Mouse (Mus musculus): ENCODE measurements at regions not wholly inside any gene's neighbourhood (a gene's known extent, or its start where the extent isn't known, plus 50 kb on each side); places are given as distances from the start of the nearest gene placed in this dataset.

DNA sequence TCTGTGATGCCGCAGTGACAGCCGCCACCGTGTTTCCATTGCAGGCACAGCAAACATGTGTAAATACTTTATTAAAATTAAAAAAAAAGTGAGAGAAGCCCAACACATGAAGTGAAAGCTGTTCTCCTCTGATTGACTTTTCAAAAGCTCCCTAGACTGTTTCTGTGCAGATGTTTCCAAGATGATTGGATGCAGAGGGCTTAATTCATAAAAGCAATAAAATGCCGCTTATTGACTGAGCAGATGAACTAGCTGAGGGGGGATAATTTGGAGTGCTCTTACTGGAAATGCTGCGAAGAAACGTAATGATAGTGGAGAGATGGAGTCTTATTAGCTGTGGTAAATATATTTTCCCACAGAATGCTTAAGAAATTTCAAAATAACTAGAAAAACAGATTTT is 170.4 kb downstream of the Rnf144a start:
- Histone ChIP-seq H3K27ac (ENCODE audit: low read depth, low read length) (no peak overlapping the region), H3K4me2 (no peak overlapping the region), H3K27me3 (replicated peaks; ENCODE audit: control insufficient read depth, insufficient read depth, low read length) (no peaks in the 10 kb centered on the region), H3K9ac (ENCODE audit: low read depth, low read length) (no peak overlapping the region), H3K4me1 (replicated peaks; ENCODE audit: control insufficient read depth, insufficient read depth, low read length) (no peaks in the 10 kb centered on the region), H3K4me3 (ENCODE audit: low read depth, low read length) (no peak overlapping the region), H3K36me3 (ENCODE audit: control insufficient read depth, insufficient read depth, low read length) (no peaks in the 10 kb centered on the region), H3K9me3 (ENCODE audit: control insufficient read depth, low read length) (no peaks in the 10 kb centered on the region)
- ATAC-seq (replicated peaks; ENCODE audit: low FRiP score) = no peak
- 87% methylated on average over 6 of the region's 6 CpGs for WGBS
- DNase-seq (ENCODE audit: low spot score) = no peak

DNA sequence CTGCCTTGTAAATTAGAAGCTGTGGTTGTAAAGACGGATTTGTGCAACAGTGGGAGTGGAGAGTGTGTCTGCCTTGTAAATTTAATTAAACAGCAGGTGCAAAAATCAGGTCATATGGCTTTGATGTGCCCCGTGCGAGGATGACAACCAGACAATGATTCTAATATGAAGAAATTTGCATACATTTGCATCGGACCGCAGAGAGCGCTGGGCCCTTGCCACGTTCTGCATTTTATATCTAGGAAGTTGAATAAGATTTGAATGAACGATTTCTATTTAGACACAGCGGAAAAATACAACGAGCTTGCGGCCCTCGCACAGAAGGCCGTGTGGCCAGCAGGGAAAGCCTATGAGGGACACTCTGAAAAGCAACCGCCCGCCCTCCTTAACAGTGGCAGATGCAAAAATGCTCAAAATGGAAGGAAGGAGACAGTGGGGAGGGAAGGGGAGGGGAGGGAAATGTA is 187.5 kb downstream of the Rnf144a start:
- no peaks in the 10 kb centered on the region for H3K27me3 ChIP-seq (replicated peaks; ENCODE audit: control insufficient read depth, insufficient read depth, low read length)
- WGBS = 88% methylated on average over 15 of the region's 15 CpGs

DNA sequence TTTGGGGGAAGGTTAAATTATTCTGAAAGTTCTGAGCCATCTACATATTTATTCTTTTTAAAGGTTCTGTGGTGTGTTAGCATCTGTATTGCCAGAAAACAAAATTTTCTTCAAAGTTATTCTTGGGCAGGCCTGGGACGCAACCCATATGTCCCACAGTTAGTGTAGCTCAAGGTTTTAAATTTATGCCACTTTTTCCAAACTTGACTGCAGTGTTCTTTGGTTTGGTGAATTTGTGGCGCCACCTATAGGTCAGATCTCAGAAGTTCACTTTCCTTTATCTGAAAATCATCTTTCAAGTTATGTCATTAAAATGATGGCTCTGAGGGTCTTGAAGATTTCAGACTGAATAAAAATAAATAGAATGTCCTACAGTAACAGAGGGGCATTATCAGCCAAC is 188.7 kb downstream of the Rnf144a start:
- H3K9me3 ChIP-seq (ENCODE audit: control insufficient read depth, low read length) = no peaks in the 10 kb centered on the region
- H3K9ac ChIP-seq (ENCODE audit: low read depth, low read length) = no peak overlapping the region
- H3K27ac ChIP-seq (ENCODE audit: low read depth, low read length) = no peak overlapping the region
- H3K27me3 ChIP-seq (replicated peaks; ENCODE audit: control insufficient read depth, insufficient read depth, low read length) = no peaks in the 10 kb centered on the region
- H3K4me3 ChIP-seq (ENCODE audit: low read depth, low read length) = no peak overlapping the region
- no peak for DNase-seq (ENCODE audit: low spot score)
- no peaks in the 10 kb centered on the region for H3K36me3 ChIP-seq (ENCODE audit: control insufficient read depth, insufficient read depth, low read length)
- no peak for ATAC-seq (replicated peaks; ENCODE audit: low FRiP score)
- no peak overlapping the region for H3K4me2 ChIP-seq
- H3K4me1 ChIP-seq (replicated peaks; ENCODE audit: control insufficient read depth, insufficient read depth, low read length) = no peaks in the 10 kb centered on the region
- 14% methylated on average over 2 of the region's 2 CpGs for WGBS

More for the DNA sequence above, 187.5 kb downstream of the Rnf144a start:
- ATAC-seq (replicated peaks; ENCODE audit: low FRiP score) (no peak), DNase-seq (ENCODE audit: low spot score) (no peak)
- no peaks in the 10 kb centered on the region for H3K36me3 ChIP-seq (ENCODE audit: control insufficient read depth, insufficient read depth, low read length)
- H3K4me1 ChIP-seq (replicated peaks; ENCODE audit: control insufficient read depth, insufficient read depth, low read length) = no peaks in the 10 kb centered on the region
- H3K9ac ChIP-seq (ENCODE audit: low read depth, low read length) = no peak overlapping the region
- no peak overlapping the region for H3K4me2 ChIP-seq
- no peaks in the 10 kb centered on the region for H3K9me3 ChIP-seq (ENCODE audit: control insufficient read depth, low read length)
- H3K27ac ChIP-seq (ENCODE audit: low read depth, low read length) = no peak overlapping the region
- H3K4me3 ChIP-seq (ENCODE audit: low read depth, low read length) = no peak overlapping the region

DNA sequence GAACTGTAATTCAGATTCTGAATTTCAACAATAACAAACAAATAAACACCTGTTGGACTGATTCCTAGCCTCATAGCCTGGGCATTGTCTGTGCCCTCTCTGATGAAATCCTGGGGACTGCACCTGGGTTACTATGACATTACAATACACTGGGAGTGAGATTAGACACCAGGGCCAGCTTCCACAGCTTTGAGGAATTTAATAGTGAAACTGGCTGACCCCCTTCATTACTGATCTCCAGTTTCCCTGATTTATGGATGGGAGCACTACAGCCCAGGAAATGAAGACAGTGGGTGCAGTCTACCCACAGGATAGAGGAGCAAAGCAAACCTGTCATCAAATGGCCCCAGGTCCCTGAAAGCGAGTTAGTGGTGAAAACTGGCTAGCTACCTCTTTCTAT is 202.6 kb downstream of the Rnf144a start:
- no peak overlapping the region for H3K4me3 ChIP-seq (ENCODE audit: low read depth, low read length)
- DNase-seq (ENCODE audit: low spot score) (no peak), ATAC-seq (replicated peaks; ENCODE audit: low FRiP score) (no peak)
- no peaks in the 10 kb centered on the region for H3K27me3 ChIP-seq (replicated peaks; ENCODE audit: control insufficient read depth, insufficient read depth, low read length)
- 60% methylated on average over 1 of the region's 1 CpGs for WGBS
- no peak overlapping the region for H3K4me2 ChIP-seq
- H3K9me3 ChIP-seq (ENCODE audit: control insufficient read depth, low read length) = no peaks in the 10 kb centered on the region
- no peak overlapping the region for H3K27ac ChIP-seq (ENCODE audit: low read depth, low read length)
- H3K9ac ChIP-seq (ENCODE audit: low read depth, low read length) = no peak overlapping the region
- H3K4me1 ChIP-seq (replicated peaks; ENCODE audit: control insufficient read depth, insufficient read depth, low read length) = no peaks in the 10 kb centered on the region
- H3K36me3 ChIP-seq (ENCODE audit: control insufficient read depth, insufficient read depth, low read length) = no peaks in the 10 kb centered on the region

DNA sequence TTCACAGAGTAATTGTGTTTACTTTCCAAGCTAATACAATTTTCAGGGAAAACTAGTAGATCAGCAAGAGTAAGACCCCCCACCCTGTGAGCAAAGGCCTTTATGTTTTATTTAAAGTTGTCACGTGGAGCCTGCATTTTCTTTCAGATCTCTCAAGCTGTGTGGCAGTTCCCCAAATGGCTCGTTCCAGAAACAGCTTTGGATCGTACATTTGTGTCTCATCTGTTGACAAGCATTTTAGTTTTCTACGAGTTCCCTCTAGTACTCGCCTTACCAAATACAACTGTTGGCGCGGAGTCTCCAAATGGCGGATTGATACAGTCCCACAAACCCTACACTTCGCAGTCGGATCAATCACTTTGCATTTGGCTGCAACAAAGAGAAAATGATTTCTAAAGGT is 203.6 kb downstream of the Rnf144a start:
- H3K4me1 ChIP-seq (replicated peaks; ENCODE audit: control insufficient read depth, insufficient read depth, low read length) = no peaks in the 10 kb centered on the region
- H3K4me2 ChIP-seq = no peak overlapping the region
- 75% methylated on average over 10 of the region's 10 CpGs for WGBS
- H3K27me3 ChIP-seq (replicated peaks; ENCODE audit: control insufficient read depth, insufficient read depth, low read length) = no peaks in the 10 kb centered on the region
- H3K27ac ChIP-seq (ENCODE audit: low read depth, low read length) = no peak overlapping the region
- no peaks in the 10 kb centered on the region for H3K36me3 ChIP-seq (ENCODE audit: control insufficient read depth, insufficient read depth, low read length)
- no peak for DNase-seq (ENCODE audit: low spot score)
- no peak overlapping the region for H3K9ac ChIP-seq (ENCODE audit: low read depth, low read length)
- ATAC-seq (replicated peaks; ENCODE audit: low FRiP score) = no peak
- H3K9me3 ChIP-seq (ENCODE audit: control insufficient read depth, low read length) = no peaks in the 10 kb centered on the region
- H3K4me3 ChIP-seq (ENCODE audit: low read depth, low read length) = no peak overlapping the region

DNA sequence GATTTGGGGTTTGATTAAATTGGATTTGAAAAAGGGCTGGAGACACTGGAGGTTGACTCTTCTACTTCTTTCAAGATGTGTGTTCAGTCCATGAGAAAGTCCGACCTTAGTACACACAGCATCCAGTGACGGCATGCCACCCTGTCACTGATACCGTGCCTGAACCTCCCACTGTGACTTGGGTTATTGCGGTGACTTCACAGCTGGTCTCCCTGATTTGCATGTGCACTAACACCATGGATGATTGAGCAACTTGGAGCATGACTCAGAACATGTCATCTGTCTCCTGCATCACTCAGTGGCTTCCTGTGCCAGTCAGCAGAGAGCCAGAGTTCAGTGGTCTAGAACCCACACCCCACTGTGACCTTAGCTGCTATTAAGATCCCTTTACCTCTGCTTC is 208.3 kb downstream of the Rnf144a start:
- H3K4me2 ChIP-seq = no peak overlapping the region
- H3K4me3 ChIP-seq (ENCODE audit: low read depth, low read length) = no peak overlapping the region
- DNase-seq (ENCODE audit: low spot score) (no peak), ATAC-seq (replicated peaks; ENCODE audit: low FRiP score) (no peak)
- no peak overlapping the region for H3K9ac ChIP-seq (ENCODE audit: low read depth, low read length)
- no peaks in the 10 kb centered on the region for H3K27me3 ChIP-seq (replicated peaks; ENCODE audit: control insufficient read depth, insufficient read depth, low read length)
- WGBS = 80% methylated on average over 4 of the region's 4 CpGs
- H3K4me1 ChIP-seq (replicated peaks; ENCODE audit: control insufficient read depth, insufficient read depth, low read length) = no peaks in the 10 kb centered on the region
- no peak overlapping the region for H3K27ac ChIP-seq (ENCODE audit: low read depth, low read length)
- H3K9me3 ChIP-seq (ENCODE audit: control insufficient read depth, low read length) = no peaks in the 10 kb centered on the region
- no peaks in the 10 kb centered on the region for H3K36me3 ChIP-seq (ENCODE audit: control insufficient read depth, insufficient read depth, low read length)

DNA sequence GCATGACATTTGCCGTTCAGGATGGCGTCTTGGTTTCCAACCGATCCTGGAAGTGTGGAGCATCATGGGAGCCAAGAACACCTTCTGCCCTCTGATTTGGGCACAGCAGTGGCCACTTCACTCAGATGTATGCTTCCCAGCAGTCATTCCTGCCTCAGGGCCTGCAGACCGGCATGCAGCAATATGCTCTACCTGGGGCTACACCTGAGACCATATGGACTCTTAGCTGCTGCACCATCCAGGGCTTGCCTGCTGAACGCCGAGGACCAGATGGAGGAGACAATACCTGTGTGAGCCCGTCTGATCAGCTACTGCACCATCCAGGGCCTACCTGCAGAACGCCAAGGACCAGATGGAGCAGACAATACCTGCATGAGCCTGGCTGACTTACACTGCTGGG is 209.0 kb downstream of the Rnf144a start:
- 79% methylated on average over 8 of the region's 8 CpGs for WGBS
- Histone ChIP-seq H3K27ac (ENCODE audit: low read depth, low read length) (no peak overlapping the region), H3K36me3 (ENCODE audit: control insufficient read depth, insufficient read depth, low read length) (no peaks in the 10 kb centered on the region), H3K27me3 (replicated peaks; ENCODE audit: control insufficient read depth, insufficient read depth, low read length) (no peaks in the 10 kb centered on the region), H3K4me3 (ENCODE audit: low read depth, low read length) (no peak overlapping the region), H3K9ac (ENCODE audit: low read depth, low read length) (no peak overlapping the region), H3K4me2 (no peak overlapping the region), H3K9me3 (ENCODE audit: control insufficient read depth, low read length) (no peaks in the 10 kb centered on the region), H3K4me1 (replicated peaks; ENCODE audit: control insufficient read depth, insufficient read depth, low read length) (no peaks in the 10 kb centered on the region)
- ATAC-seq (replicated peaks; ENCODE audit: low FRiP score) (no peak), DNase-seq (ENCODE audit: low spot score) (no peak)

DNA sequence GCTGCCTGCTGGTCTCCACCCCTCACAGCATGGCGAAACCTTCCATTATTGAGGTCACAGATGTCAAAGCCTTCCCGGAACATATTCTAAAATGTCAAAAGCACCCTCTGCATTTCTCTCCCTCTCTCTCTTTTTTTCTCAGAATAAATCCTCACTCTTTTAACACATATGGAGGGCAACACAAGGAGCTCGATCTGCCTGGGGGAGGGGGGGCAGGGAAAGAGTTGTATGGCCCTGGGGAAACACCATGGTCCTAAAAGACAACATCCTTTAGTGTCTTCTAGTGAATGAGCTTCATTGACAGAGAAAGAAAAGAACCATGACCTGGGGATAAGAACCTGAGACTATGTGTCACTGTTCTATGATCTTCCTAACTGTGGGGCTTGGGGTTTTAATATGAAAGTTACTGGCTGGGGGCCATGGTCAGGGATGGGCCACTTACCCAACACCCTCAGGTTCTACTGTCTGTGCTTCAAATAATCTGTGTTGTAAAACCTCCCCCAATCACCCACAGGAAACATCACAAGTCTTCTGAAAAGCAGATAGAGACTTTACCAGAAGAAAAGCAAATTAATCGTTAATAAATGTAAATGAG is 223.0 kb downstream of the Rnf144a start:
- Histone ChIP-seq H3K9me3 (ENCODE audit: control insufficient read depth, low read length) (no peaks in the 10 kb centered on the region), H3K36me3 (ENCODE audit: control insufficient read depth, insufficient read depth, low read length) (no peaks in the 10 kb centered on the region), H3K27me3 (replicated peaks; ENCODE audit: control insufficient read depth, insufficient read depth, low read length) (no peaks in the 10 kb centered on the region), H3K27ac (ENCODE audit: low read depth, low read length) (no peak overlapping the region), H3K4me1 (replicated peaks; ENCODE audit: control insufficient read depth, insufficient read depth, low read length) (no peaks in the 10 kb centered on the region), H3K4me2 (no peak overlapping the region), H3K4me3 (ENCODE audit: low read depth, low read length) (no peak overlapping the region), H3K9ac (ENCODE audit: low read depth, low read length) (no peak overlapping the region)
- 61% methylated on average over 4 of the region's 4 CpGs for WGBS
- DNase-seq (ENCODE audit: low spot score) (no peak), ATAC-seq (replicated peaks; ENCODE audit: low FRiP score) (no peak)

DNA sequence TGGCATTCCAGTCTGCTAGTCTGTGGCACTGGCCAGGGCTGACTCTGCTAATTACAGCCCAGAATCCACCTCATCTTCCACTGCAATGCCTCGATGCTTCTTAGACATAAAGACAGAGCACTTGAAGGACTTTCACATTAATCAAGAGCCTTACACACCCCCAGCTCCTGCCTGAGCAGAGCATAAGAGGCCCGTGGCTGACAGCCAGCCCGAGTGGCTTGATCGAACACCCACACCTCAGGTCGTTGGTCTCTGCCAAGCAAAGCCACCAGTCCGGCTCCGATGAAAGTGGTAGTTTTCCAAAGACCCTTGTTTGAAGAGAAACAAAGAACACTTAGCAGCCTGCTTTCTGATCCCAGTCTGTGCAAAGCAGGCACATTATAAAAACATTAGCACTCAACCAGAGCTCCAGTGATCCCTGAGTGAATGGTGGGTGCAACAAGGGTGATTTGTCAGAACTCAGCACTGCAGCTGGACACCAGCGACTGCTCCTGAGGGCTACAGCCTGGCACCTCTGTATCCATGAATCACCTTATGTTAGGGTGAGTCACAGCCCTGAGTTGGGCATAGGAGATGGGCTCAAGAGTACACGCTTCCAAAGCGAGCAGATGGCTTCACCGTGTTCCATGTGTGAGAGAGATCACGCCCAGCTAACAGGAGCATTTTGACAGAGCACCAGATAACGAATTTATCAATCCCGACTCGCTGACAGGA is 223.6 kb downstream of the Rnf144a start:
- H3K27me3 ChIP-seq (replicated peaks; ENCODE audit: control insufficient read depth, insufficient read depth, low read length) = no peaks in the 10 kb centered on the region
- H3K4me3 ChIP-seq (ENCODE audit: low read depth, low read length) = no peak overlapping the region
- no peaks in the 10 kb centered on the region for H3K4me1 ChIP-seq (replicated peaks; ENCODE audit: control insufficient read depth, insufficient read depth, low read length)
- DNase-seq (ENCODE audit: low spot score) = no peak
- H3K4me2 ChIP-seq = no peak overlapping the region
- H3K9ac ChIP-seq (ENCODE audit: low read depth, low read length) = no peak overlapping the region
- no peaks in the 10 kb centered on the region for H3K9me3 ChIP-seq (ENCODE audit: control insufficient read depth, low read length)
- no peaks in the 10 kb centered on the region for H3K36me3 ChIP-seq (ENCODE audit: control insufficient read depth, insufficient read depth, low read length)
- WGBS = 56% methylated on average over 15 of the region's 15 CpGs
- H3K27ac ChIP-seq (ENCODE audit: low read depth, low read length) = no peak overlapping the region
- no peak for ATAC-seq (replicated peaks; ENCODE audit: low FRiP score)
